Mouse (Mus musculus): Measurements from ENCODE around the gene 4930451I11Rik. TPM values are rescaled to one million over a fixed set of nuclear protein-coding genes. Genes with fewer than 3 reads are reported as not detected.
A peak's percentile ranks its signal among the peaks of the same experiment; 100 is the strongest.

Gene 4930451I11Rik
- polyA plus RNA-seq (2016; fragmentation: Nextera tagmentation; extraction: Ambion mirVana): not detected in 2 replicates

DNA sequence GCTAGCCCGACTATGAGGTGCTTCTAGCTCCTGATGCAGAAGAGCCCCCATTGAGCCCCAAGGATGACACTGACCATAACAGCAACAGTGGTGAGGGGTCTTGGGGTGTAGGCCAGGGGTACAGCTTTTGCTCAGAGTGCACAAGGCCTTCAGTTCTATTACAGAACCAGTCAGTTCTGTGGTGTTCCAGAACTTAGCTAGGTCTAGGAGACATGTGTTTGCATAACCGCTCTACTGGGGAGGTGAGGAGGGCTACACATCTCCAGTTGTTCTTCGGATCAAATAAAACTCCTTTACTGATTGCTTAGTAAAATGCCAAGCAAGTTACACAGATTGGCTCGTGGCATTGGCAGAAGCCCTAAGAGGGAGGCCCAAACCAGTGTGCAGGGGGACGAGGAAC, at the start of gene 4930451I11Rik:
TSS of gene 4930451I11Rik (minus strand) at position 101 of the 400 bp plus-strand sequence.
- no peak within 1 kb of the TSS for H3K27ac ChIP-seq
- ATAC-seq: no peak
- H3K9me3 ChIP-seq (replicated peaks): no peaks in the 10 kb centered on the region
- peak within 1 kb of the TSS; percentile 41 for H3K4me3 ChIP-seq
- 47% methylated on average over 5 of the region's 5 CpGs for WGBS (ENCODE audit: insufficient replicate concordance)
- H3K4me1 ChIP-seq: peaks cover 6% of the 10 kb centered on the region
- H3K36me3 ChIP-seq: no peaks in the 10 kb centered on the region
- 0 out of 2 replicates have a peak within 1 kb of the TSS, but pooled peaks have one; percentile 17 for H3K9ac ChIP-seq
- H3K27me3 ChIP-seq (replicated peaks): peaks cover 47% of the 10 kb centered on the region
- H3K4me2 ChIP-seq: peak within 1 kb of the TSS; percentile 65

GRCm38 (mm10) chr7:126881040-126881439, 49.6 kb upstream of the 4930451I11Rik start:
- peak overlapping the region; percentile 96 for H3K4me2 ChIP-seq
- WGBS (ENCODE audit: insufficient replicate concordance): 37% methylated on average over 6 of the region's 6 CpGs
- H3K27me3 ChIP-seq (replicated peaks): no peaks in the 10 kb centered on the region
- H3K4me1 ChIP-seq: peaks cover 55% of the 10 kb centered on the region
- peak overlapping the region; percentile 88 for H3K9ac ChIP-seq
- H3K4me3 ChIP-seq: peak overlapping the region; percentile 79; the same call in 1 of the 2 replicates
- no peaks in the 10 kb centered on the region for H3K9me3 ChIP-seq (replicated peaks)
- no peak for ATAC-seq
- H3K36me3 ChIP-seq: peaks cover 66% of the 10 kb centered on the region
- no peak overlapping the region for H3K27ac ChIP-seq

DNA sequence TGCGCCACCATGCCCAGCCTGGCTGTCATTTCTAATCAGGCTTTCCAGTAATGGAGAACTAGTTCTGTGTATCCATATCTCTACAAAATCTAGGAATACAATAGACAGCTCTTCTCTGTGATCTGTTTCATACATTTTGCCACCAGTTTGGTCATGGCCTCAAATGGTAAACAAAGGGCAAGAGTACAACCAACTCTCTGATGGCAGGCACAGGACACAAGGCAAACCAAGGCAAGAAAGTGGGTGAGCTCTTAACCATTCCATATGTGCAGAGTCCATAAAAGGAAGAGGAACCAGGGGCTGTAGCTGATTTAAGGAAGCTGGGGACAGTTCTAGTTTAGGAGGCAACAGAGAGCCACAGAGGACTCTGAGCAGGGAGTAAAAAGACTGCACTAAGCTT, 45.8 kb upstream of the 4930451I11Rik start:
- Histone ChIP-seq H3K27ac (0 out of 2 replicates have a peak overlapping the region, but pooled peaks have one; percentile 7), H3K36me3 (peaks cover 100% of the 10 kb centered on the region), H3K9me3 (replicated peaks) (no peaks in the 10 kb centered on the region), H3K4me1 (peaks cover 39% of the 10 kb centered on the region), H3K4me3 (no peak overlapping the region), H3K4me2 (no peak overlapping the region), H3K9ac (no peak overlapping the region; the same call in 1 of the 2 replicates), H3K27me3 (replicated peaks) (no peaks in the 10 kb centered on the region)
- WGBS (ENCODE audit: insufficient replicate concordance): 84% methylated on average over 1 of the region's 1 CpGs
- no peak for ATAC-seq

- WGBS (ENCODE audit: insufficient replicate concordance): 96% methylated on average over 2 of the region's 2 CpGs
- Histone ChIP-seq H3K4me3 (no peak overlapping the region), H3K4me2 (no peak overlapping the region), H3K9ac (no peak overlapping the region), H3K27me3 (replicated peaks) (no peaks in the 10 kb centered on the region), H3K27ac (no peak overlapping the region), H3K9me3 (replicated peaks) (no peaks in the 10 kb centered on the region), H3K36me3 (peaks cover 100% of the 10 kb centered on the region), H3K4me1 (peaks cover 6% of the 10 kb centered on the region)
- ATAC-seq: no peak
These were observed 39.1 kb upstream of the 4930451I11Rik start for GRCm38 (mm10) chr7:126870520-126870891.

DNA sequence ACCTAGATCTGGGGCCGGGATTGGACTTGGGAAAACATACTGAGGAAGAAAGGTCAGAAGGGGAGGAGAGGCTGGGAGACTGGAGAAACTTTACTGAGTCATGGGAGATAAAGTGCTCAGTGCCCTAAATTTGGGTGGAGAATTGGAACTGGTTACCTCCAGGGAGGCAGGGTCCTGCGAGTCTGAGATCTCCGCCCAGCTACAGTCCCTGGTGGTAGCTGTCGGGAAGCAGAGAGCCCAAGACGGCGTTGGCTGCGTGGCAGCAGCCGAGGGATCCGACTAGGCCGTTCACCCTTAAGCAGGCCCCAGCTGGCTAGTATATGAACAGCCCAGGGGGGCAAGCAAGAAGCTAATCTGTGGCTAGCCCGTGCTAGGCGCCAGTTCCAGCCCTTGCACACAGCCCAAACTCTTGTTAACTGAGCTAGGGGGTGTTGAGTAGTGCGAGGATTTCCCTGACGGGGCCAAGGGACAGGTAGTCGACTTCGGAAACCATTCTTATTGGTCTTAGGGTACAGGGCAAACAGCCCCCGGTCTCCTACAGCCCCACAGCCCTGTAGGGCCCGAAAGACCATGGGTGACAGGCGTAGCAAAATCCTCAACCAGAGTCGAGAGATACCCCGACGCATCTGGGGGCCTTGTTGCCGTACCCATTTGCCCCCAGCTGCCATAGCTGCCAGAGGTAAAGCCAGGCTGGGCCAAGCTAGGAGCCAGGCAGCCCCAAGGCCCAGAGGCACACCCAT, 38.5 kb upstream of the 4930451I11Rik start:
- Histone ChIP-seq H3K4me1 (peaks cover under 1% of the 10 kb centered on the region; the same call in 1 of the 2 replicates), H3K27ac (no peak overlapping the region), H3K27me3 (replicated peaks) (no peaks in the 10 kb centered on the region), H3K9me3 (replicated peaks) (no peaks in the 10 kb centered on the region), H3K4me3 (no peak overlapping the region), H3K36me3 (peaks cover 100% of the 10 kb centered on the region), H3K4me2 (no peak overlapping the region), H3K9ac (no peak overlapping the region)
- ATAC-seq: no peak
- 88% methylated on average over 23 of the region's 23 CpGs for WGBS (ENCODE audit: insufficient replicate concordance)

DNA sequence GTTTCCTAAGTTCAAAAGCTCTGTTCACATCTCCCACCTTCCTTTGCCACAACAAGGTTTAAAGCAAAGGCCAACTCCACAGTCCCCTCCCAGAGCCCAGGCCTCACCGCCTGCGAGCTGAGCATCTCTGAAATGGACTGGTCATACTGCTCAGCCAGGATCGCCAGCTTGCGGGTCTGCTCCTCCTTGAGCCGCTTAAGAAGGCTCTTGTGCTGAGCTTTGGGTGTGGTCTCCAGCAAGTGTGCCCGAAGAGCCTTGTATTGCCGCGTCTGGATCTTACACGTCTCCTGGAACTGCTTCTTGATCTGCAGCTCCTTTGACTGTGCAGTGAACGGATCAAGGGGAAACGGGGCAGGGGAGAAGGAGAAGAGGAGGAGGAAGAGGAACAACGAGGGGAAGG, 36.6 kb upstream of the 4930451I11Rik start:
- ATAC-seq: no peak
- H3K4me1 ChIP-seq: peaks cover 18% of the 10 kb centered on the region
- no peak overlapping the region for H3K9ac ChIP-seq
- peaks cover 100% of the 10 kb centered on the region for H3K36me3 ChIP-seq
- H3K27ac ChIP-seq: no peak overlapping the region
- no peaks in the 10 kb centered on the region for H3K27me3 ChIP-seq (replicated peaks)
- no peaks in the 10 kb centered on the region for H3K9me3 ChIP-seq (replicated peaks)
- no peak overlapping the region for H3K4me3 ChIP-seq
- WGBS (ENCODE audit: insufficient replicate concordance): 76% methylated on average over 12 of the region's 12 CpGs
- no peak overlapping the region for H3K4me2 ChIP-seq

DNA sequence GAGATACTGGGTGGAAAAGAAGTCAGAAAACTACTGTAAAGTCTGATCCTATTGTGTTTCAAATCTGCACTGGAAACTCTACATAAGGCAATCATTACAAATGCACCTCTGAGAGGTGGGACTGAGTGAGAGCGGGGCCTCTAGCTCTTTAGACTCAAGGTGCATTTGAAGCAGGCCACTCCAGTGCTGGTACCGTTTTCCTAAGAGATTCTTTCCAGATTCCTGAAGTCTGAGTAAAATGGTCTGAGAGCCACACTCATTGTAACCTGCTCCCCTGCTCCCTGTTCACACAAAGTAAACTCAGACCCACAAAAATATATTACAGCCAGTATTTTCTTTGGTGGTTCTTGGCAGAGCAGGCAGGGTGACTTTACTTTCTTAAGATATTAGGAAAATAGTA, 36.1 kb upstream of the 4930451I11Rik start:
- H3K9me3 ChIP-seq (replicated peaks): no peaks in the 10 kb centered on the region
- no peak for ATAC-seq

GRCm38 (mm10) chr7:126863791-126864190, 32.4 kb upstream of the 4930451I11Rik start:
- no peak for ATAC-seq
- Histone ChIP-seq H3K9ac (peak overlapping the region; percentile 80), H3K27me3 (replicated peaks) (no peaks in the 10 kb centered on the region), H3K4me1 (peaks cover 43% of the 10 kb centered on the region), H3K9me3 (replicated peaks) (no peaks in the 10 kb centered on the region), H3K4me3 (peak overlapping the region; percentile 77), H3K36me3 (peaks cover 80% of the 10 kb centered on the region), H3K27ac (peak overlapping the region; percentile 81; the same call in 1 of the 2 replicates), H3K4me2 (peak overlapping the region; percentile 92)
- 81% methylated on average over 6 of the region's 6 CpGs for WGBS (ENCODE audit: insufficient replicate concordance)

More for the DNA sequence above, 36.1 kb upstream of the 4930451I11Rik start:
- WGBS (ENCODE audit: insufficient replicate concordance): 87% methylated on average over 2 of the region's 2 CpGs
- Histone ChIP-seq H3K4me1 (peaks cover 22% of the 10 kb centered on the region), H3K27me3 (replicated peaks) (no peaks in the 10 kb centered on the region), H3K36me3 (peaks cover 96% of the 10 kb centered on the region), H3K4me3 (no peak overlapping the region), H3K27ac (no peak overlapping the region), H3K9ac (no peak overlapping the region), H3K4me2 (no peak overlapping the region)

GRCm38 (mm10) chr7:126862147-126862784, 30.8 kb upstream of the 4930451I11Rik start, which contains the start of gene Ino80e:
Gene Ino80e (minus strand): TSS chr7:126862377.
- peak within 1 kb of the TSS; percentile 81 for H3K27ac ChIP-seq
- peak; percentile 72 for ATAC-seq
- peaks cover 43% of the 10 kb centered on the region for H3K4me1 ChIP-seq
- H3K36me3 ChIP-seq: peaks cover 80% of the 10 kb centered on the region
- H3K4me2 ChIP-seq: peak within 1 kb of the TSS; percentile 92
- H3K27me3 ChIP-seq (replicated peaks): no peaks in the 10 kb centered on the region
- peak within 1 kb of the TSS; percentile 77 for H3K4me3 ChIP-seq
- peak within 1 kb of the TSS; percentile 80 for H3K9ac ChIP-seq
- under 1% methylated on average over 41 of the region's 41 CpGs for WGBS (ENCODE audit: insufficient replicate concordance)
- no peaks in the 10 kb centered on the region for H3K9me3 ChIP-seq (replicated peaks)

DNA sequence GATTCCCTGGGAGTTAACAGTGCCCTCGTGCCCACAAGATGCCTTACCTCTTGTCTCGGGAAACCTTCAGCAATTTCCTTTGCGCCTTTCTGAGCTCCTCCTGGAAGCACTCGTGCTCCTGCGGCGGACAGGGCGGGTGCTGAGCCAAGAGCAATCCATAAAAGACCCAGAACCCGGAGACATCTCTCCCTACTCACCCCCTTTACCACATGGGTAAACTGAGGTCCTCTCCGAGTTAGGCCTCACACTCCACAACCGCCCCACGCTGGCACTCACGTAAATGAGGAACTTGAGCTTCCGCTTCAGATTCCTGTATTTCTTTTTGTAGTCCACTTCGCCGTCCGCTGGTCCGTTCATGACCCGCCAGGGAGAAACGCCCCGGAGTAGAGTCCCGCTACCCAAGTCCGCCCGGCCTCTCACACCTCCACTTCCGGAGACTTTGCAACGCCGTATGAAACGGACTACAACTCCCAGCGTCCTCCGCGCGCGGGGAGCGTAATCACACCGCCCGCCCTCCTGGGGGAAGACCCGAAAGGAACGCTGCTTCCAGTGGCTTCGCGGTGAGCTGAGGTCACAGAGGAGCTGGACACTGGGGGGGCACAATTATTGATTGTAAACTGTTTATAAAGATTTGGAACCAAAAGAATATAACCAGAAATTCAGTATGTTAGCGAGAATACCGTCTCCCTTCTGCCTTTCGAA, 30.1 kb upstream of the 4930451I11Rik start, which contains the start of gene Hirip3:
TSS of gene Hirip3 (plus strand) at position 544 of the 702 bp plus-strand sequence.
- Histone ChIP-seq H3K9ac (peak within 1 kb of the TSS; percentile 80), H3K9me3 (replicated peaks) (no peaks in the 10 kb centered on the region), H3K4me3 (peak within 1 kb of the TSS; percentile 77), H3K27ac (peak within 1 kb of the TSS; percentile 81), H3K4me2 (peak within 1 kb of the TSS; percentile 92), H3K4me1 (peaks cover 43% of the 10 kb centered on the region), H3K36me3 (peaks cover 80% of the 10 kb centered on the region), H3K27me3 (replicated peaks) (no peaks in the 10 kb centered on the region)
- under 1% methylated on average over 42 of the region's 42 CpGs for WGBS (ENCODE audit: insufficient replicate concordance)
- ATAC-seq: peak; percentile 94

- ATAC-seq: no peak
- Histone ChIP-seq H3K4me3 (peak overlapping the region; percentile 77), H3K9me3 (replicated peaks) (no peaks in the 10 kb centered on the region), H3K36me3 (peaks cover 80% of the 10 kb centered on the region), H3K9ac (peak overlapping the region; percentile 80), H3K27ac (peak overlapping the region; percentile 81; the same call in 1 of the 2 replicates), H3K4me2 (peak overlapping the region; percentile 92), H3K4me1 (peaks cover 43% of the 10 kb centered on the region), H3K27me3 (replicated peaks) (no peaks in the 10 kb centered on the region)
- WGBS (ENCODE audit: insufficient replicate concordance): 22% methylated on average over 5 of the region's 5 CpGs
These were observed 29.5 kb upstream of the 4930451I11Rik start for GRCm38 (mm10) chr7:126860987-126861386.
